Mouse (Mus musculus): ENCODE results near the gene Ank3.

The Ank3 gene

GRCm38 (mm10) chr10:69535123-69535930, 136.8 kb downstream of the Ank3 start:
- no peak for DNase-seq (ENCODE audit: low read depth, low spot score)

- DNase-seq (ENCODE audit: low read depth, low spot score) = no peak
Observed at GRCm38 (mm10) chr10:69535931-69536200, 137.3 kb downstream of the Ank3 start.

DNA sequence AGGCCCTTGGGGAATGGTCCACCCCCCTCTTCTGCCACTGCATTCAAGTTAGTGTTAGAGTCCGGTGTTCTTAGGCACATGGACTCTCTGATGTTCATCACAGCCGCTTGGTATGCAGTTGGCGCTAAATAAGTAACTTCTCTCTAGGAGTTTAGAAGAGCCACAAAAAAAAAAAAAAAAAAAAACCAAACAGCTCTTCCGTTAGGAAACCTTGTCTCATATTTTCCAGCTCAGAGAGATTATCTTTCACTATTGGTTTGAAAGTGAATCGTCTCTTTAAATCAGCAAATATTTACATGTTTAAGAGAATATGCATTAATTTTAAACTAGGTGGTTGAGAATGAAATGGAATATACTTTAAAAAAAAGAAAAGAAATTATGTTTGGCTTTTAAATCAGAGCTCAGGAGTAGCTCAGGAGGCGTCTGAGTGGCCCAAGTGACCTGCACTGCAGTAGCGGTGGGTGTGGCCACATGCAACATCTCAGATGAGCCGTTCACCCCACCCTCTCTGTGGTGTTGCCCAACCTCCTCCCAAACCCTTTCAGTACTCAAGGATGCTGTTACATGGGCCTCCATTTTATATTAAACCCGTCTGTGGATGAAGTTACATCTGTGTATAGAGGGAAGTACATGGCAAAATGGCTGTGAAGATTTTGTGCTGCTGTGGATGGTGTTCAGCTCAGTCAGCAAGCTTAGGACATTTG, 138.0 kb downstream of the Ank3 start:
- DNase-seq (ENCODE audit: low read depth, low spot score) = no peak

- DNase-seq (ENCODE audit: low read depth, low spot score) = no peak
Observed at GRCm38 (mm10) chr10:69538236-69538635, 139.7 kb downstream of the Ank3 start.

GRCm38 (mm10) chr10:69542439-69542838, 143.9 kb downstream of the Ank3 start:
- DNase-seq (ENCODE audit: low read depth, low spot score) = no peak

GRCm38 (mm10) chr10:69543876-69544620, 145.5 kb downstream of the Ank3 start:
- DNase-seq (ENCODE audit: low read depth, low spot score) = no peak

GRCm38 (mm10) chr10:69544653-69545052, 146.1 kb downstream of the Ank3 start:
- no peak for DNase-seq (ENCODE audit: low read depth, low spot score)

GRCm38 (mm10) chr10:69545936-69546335, 147.4 kb downstream of the Ank3 start:
- DNase-seq (ENCODE audit: low read depth, low spot score) = no peak

GRCm38 (mm10) chr10:69546643-69547042, 148.1 kb downstream of the Ank3 start:
- DNase-seq (ENCODE audit: low read depth, low spot score) = no peak

DNA sequence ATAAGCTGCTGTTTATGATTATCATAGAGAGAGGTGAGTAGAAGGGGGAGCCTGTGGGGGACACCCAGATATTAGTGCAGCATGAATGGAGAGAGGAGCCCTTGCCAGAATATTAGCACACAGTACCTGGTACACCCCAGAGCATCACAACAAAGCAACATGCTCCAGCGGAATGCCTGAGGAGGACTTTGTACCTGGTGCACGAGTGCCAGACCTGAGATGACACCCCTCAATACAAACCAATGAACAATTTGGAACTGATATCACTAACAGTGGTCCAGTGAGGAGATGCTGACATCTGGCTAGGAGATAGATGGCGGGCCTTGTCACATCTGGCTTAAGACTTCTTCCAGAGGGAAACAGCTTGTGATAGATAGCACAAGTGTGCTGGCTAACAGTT, 150.2 kb downstream of the Ank3 start:
- no peak for DNase-seq (ENCODE audit: low read depth, low spot score)

- no peak for DNase-seq (ENCODE audit: low read depth, low spot score)
Observed at GRCm38 (mm10) chr10:69549221-69549620, 150.6 kb downstream of the Ank3 start.

- no peak for DNase-seq (ENCODE audit: low read depth, low spot score)
Observed at GRCm38 (mm10) chr10:69550824-69551223, 152.3 kb downstream of the Ank3 start.

DNA sequence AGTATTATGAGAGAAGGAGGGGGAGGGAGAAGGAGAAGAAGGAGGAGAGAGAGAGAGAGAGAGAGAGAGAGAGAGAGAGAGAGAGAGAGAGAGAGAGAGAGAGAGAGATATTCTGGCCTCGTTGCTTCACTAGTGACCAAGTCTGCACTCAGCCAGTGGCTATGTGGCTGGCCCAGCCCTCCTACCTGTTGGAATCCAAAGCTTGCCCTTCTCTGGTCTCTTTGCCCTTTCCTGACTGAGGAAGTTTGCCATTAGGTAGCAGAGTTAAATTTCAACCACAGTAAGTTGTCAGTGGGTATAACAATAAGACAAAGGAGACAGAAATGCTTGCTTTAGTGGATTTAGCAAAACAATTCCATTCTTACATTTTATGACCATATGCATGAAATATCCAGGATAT, 154.5 kb downstream of the Ank3 start:
- DNase-seq (ENCODE audit: low read depth, low spot score) = no peak

GRCm38 (mm10) chr10:69555592-69555991, 157.0 kb downstream of the Ank3 start:
- DNase-seq (ENCODE audit: low read depth, low spot score) = no peak

DNA sequence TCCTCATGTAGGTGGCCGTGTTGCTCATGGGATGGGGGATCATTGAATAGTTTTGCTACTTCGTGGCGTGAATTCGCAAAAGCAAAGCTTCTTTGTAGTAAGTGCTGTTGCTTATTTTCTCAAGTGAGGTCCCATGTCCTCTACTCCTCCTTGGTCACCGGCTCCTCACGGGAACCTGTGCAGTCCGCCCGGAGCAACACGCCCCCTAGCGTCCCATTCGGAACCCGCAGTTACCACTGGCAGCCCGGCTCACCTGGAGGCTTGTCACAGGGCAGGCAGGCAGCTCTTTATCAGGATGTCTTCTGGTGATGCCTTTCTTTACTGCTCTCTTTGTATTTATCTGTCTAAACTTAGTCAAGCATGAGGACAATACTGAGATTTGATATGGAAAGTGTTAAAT, 157.7 kb downstream of the Ank3 start:
- DNase-seq (ENCODE audit: low read depth, low spot score) = no peak

DNA sequence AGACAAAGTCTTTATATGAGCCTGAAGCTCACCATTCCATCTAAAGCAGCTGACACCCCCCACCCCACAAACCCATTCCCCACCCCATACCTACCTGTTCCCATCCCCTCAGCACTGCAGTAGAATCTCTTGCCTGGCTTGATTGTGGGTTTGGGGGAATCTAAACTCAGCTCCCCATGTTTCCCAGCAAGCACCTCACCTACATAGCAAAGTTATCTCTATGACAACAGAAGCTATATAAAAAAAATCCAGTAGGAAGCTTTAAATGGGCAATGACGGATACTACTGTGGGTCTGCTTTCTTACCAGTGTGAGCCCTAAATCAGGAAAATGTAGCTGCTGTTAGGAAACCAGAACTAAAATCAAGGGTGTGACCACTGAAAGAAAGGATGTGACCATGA, 161.7 kb downstream of the Ank3 start:
- DNase-seq (ENCODE audit: low read depth, low spot score) = no peak

DNA sequence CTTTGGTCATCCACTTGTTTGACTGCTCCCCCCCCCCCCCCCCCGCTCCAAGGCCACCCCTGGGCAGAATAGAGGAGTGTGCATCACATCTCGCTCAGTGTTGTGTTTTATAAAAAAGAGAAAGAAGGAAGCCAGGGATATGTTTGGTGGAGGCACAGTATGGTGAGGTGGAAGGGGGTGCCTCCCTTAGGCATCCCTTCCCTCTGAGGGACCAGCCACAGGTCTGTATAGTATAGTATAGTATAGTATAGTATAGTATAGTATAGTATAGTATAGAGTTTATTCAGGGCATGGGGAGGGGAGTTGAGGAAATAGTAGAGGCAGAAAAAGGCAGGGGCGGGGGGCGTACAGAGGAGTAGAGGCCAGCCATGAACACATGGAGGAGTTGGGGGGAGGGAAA, 164.4 kb downstream of the Ank3 start:
- DNase-seq (ENCODE audit: low read depth, low spot score) = no peak

DNA sequence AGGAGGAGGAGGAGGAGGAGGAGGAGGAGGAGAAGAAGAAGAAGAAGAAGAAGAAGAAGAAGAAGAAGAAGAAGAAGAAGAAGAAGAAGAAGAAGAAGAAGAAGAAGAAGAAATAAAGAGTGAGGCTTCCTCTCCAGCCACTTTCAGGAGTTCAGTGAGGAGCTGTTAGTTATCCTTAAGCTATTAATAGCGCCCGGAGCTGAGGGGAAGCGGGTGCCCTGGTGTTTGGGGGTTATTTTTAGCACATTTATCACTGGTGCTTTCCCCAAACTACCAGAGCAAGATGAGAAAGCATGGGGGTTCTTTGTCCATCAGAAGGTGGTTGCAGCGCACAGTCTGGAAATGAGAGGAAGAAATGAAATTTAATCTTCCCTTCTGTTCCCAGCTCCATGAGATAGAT, 166.5 kb downstream of the Ank3 start:
- DNase-seq (ENCODE audit: low read depth, low spot score) = no peak

DNA sequence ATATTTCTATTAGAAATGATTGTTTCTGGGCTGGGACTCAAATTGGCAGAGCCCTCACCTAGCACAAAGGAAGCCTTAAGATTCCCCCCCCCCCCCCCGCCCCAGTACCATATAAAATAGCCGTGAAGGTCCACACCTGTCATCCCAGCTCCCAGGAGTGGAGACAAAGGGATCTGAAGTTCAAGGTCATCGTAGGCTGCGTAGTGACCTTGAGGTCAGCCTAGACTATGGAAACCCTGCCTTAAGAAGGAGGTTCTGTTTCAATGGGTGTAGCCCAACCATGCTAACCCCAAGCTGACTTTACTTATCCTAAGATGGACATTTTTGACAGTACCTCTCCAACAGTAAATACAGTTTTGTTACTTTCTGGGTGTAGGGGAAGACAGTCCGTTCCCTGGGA, 170.4 kb downstream of the Ank3 start:
- DNase-seq (ENCODE audit: low read depth, low spot score) = no peak

DNA sequence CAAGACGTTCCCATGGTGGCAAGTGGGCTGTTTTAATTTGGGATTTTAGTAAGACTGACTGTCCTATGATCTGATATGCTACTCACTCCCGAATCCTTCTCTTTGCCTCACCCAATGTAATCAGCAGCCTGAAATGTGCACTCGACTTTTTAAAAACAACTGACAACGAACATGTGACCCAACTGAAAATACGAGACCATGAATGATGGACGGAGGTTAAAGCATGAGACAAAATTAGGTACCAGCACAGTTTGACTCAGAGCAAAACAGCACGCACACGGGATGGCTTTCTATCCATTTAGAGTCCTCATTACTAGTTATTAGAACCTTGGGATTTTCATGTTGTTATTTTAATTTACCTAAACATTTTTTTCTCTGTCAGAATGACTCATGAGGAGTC, 171.2 kb downstream of the Ank3 start:
- no peak for DNase-seq (ENCODE audit: low read depth, low spot score)

DNA sequence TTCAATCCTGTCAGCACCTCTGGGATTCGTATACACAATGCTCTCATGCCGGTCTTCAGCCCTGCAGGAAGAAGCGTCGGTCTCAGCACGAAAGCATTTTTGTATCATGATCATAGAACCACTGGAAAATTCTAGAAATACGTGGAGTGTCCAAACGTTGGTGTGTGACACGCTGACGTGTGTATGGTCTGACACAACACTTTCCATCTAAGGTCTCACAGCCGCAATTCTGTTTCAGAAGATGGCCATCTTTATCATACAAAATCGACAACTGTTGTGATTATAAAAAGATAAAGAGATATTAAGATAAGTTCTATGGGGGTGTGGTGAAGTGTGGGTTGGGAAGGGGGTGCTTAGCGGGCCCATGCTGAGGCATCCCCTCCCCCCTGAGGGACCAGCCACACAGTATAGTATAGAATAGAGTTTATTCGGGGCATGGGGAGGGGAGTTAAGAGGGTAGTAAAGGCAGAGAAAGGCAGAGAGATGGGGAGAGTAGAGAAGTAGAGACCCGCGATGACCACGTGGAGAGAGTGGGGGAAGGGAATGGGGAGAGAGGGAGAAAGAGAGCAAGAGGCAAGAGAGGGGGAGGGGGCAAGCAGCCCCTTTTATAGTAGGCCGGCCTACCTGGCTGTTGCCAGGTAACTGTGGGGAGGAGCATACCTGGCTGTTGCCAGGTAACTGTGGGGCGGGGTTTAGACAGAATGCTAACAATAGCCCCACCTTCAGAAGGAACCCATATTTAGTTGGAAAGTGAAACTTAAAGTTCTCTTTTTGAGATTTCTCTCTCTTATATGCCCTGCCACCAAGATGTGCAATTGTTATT, 172.1 kb downstream of the Ank3 start:
- DNase-seq (ENCODE audit: low read depth, low spot score) = no peak

DNA sequence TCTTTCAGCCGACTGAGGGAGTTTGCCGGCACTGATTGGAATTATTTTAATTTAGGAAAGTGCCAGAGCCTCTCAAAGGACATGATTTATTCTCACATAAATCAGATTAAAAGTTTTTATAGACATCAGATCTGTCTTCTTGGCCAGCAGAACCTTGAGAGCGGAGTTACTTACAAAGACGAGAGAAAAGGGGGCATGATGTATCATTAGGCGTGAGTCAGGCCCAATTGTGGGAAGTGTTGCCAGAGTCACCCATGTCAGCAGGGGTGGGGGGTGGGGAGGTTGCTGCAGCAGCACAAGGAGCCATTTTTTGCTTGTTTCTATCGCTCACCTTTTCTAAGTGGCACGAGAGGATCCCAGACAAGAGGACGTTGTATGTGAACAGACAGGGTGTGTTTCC, 172.8 kb downstream of the Ank3 start:
- no peak for DNase-seq (ENCODE audit: low read depth, low spot score)

Measured in retina, adult 2 months (tissue).